Mouse (Mus musculus) frontal cortex, postnatal 36 days (tissue): ENCODE measurements around the gene AC161166.1.
"Not testable (repeated sequence)": the region's sequence is repeated elsewhere in the genome, so short reads cannot be mapped to it uniquely, and the experiment has no call there.

Experiments
- DNase-seq, 2 experiments: peaks; one replicate each; pipeline ENCODE4 v3.0.0; 2022; ENCODE audit warnings: low spot score in 2 of 2

Gene AC161166.1

GRCm38 (mm10) chr7:24485481-24485880, 26.8 kb downstream of the AC161166.1 start:
- no peak for DNase-seq

- DNase-seq, result not testable (repeated sequence)
Measured at GRCm38 (mm10) chr7:24483291-24483690, 29.0 kb downstream of the AC161166.1 start.

GRCm38 (mm10) chr7:24482208-24483020, 29.8 kb downstream of the AC161166.1 start:
- DNase-seq, result no peak

- DNase-seq, result peak; percentile 85 to 89
Measured at GRCm38 (mm10) chr7:24481474-24482207, 30.6 kb downstream of the AC161166.1 start, which contains the start of gene Cadm4. Gene Cadm4 (plus strand): TSS chr7:24482023.

GRCm38 (mm10) chr7:24480986-24481473, 31.2 kb downstream of the AC161166.1 start:
- no peak for DNase-seq

- DNase-seq, result peak in 1 of 2 experiments; percentile 63
Measured at GRCm38 (mm10) chr7:24480121-24480941, 31.9 kb downstream of the AC161166.1 start.

- no peak for DNase-seq
Measured at GRCm38 (mm10) chr7:24479685-24480084, 32.6 kb downstream of the AC161166.1 start.

GRCm38 (mm10) chr7:24478911-24479310, 33.3 kb downstream of the AC161166.1 start:
- no peak for DNase-seq

- no peak for DNase-seq
Measured at GRCm38 (mm10) chr7:24476856-24477255, 35.4 kb downstream of the AC161166.1 start.

- DNase-seq, result no peak
Measured at GRCm38 (mm10) chr7:24476338-24476737, 35.9 kb downstream of the AC161166.1 start.

- no peak for DNase-seq
Measured at GRCm38 (mm10) chr7:24474811-24475506, 37.3 kb downstream of the AC161166.1 start.

- peak in 1 of 2 experiments; percentile 78 for DNase-seq
Measured at GRCm38 (mm10) chr7:24473913-24474529, 38.2 kb downstream of the AC161166.1 start.

GRCm38 (mm10) chr7:24472937-24473336, 39.3 kb downstream of the AC161166.1 start:
- no peak for DNase-seq

- DNase-seq, result no peak
Measured at GRCm38 (mm10) chr7:24472442-24472841, 39.8 kb downstream of the AC161166.1 start.

- no peak for DNase-seq
Measured at GRCm38 (mm10) chr7:24470356-24470755, 41.9 kb downstream of the AC161166.1 start.

GRCm38 (mm10) chr7:24469126-24469525, 43.1 kb downstream of the AC161166.1 start:
- no peak for DNase-seq

- no peak for DNase-seq
Measured at GRCm38 (mm10) chr7:24467886-24468285, 44.4 kb downstream of the AC161166.1 start.

GRCm38 (mm10) chr7:24466835-24467234, 45.4 kb downstream of the AC161166.1 start:
- DNase-seq, result no peak

GRCm38 (mm10) chr7:24462388-24463319, 49.6 kb downstream of the AC161166.1 start, which contains the start of gene Plaur:
Gene Plaur (plus strand): TSS chr7:24462484.
- DNase-seq, result no peak
